Mouse (Mus musculus) hindbrain, embryonic 15.5 days (tissue): Measurements from ENCODE around the gene Eya3. TPM values are rescaled to one million over a fixed set of nuclear protein-coding genes. Genes with fewer than 3 reads are reported as not detected.
A peak's percentile ranks its signal among the peaks of the same experiment; 100 is the strongest.
"Not testable (repeated sequence)": the region's sequence is repeated elsewhere in the genome, so short reads cannot be mapped to it uniquely, and the experiment has no call there.

Source experiments
- ATAC-seq: fragments of 200-750 bp; cut with Nextera tagmentation; 2 replicates; pipeline ENCODE4 v1.8.0; 2017; ENCODE audit warnings: low read depth, moderate number of reproducible peaks, moderate TSS enrichment; ENCODE audit not compliant: low FRiP score
- H3K27ac ChIP-seq: fragments of 300-500 bp; sonication (generic); replicated peaks from 2 replicates; pipeline ENCODE4 v1.5.1; 2015; ENCODE audit warnings: mild to moderate bottlenecking, inconsistent platforms
- H3K27me3 ChIP-seq: fragments of 300-500 bp; sonication (generic); 2 replicates; pipeline ENCODE4 v1.6.1; 2015; ENCODE audit warnings: control low read depth, inconsistent platforms
- H3K36me3 ChIP-seq: fragments of 300-500 bp; sonication (generic); 2 replicates; pipeline ENCODE4 v1.6.1; 2015; ENCODE audit warnings: control low read depth, inconsistent platforms
- H3K4me1 ChIP-seq: fragments of 300-500 bp; sonication (generic); replicated peaks from 2 replicates; pipeline ENCODE4 v1.6.1; 2015; ENCODE audit warnings: control low read depth, inconsistent platforms
- H3K4me2 ChIP-seq: fragments of 300-500 bp; sonication (generic); 2 replicates; pipeline ENCODE4 v1.6.1; 2015; ENCODE audit warnings: moderate library complexity, mild to moderate bottlenecking, inconsistent platforms
- H3K4me3 ChIP-seq: fragments of 300-500 bp; sonication (generic); 2 replicates; pipeline ENCODE4 v1.5.1; 2015; ENCODE audit warnings: mild to moderate bottlenecking, inconsistent platforms
- H3K9ac ChIP-seq: fragments of 300-500 bp; sonication (generic); 2 replicates; pipeline ENCODE4 v1.6.1; 2015; ENCODE audit warnings: inconsistent platforms
- H3K9me3 ChIP-seq: fragments of 300-500 bp; sonication (generic); 2 replicates; pipeline ENCODE4 v1.6.1; 2016; ENCODE audit warnings: control low read depth, inconsistent platforms
- WGBS: fragments of 180-500 bp; shearing (Covaris S2); methylation state at CpG from one replicate; pipeline ENCODE4 v1.1.7; 2015; 5-methylcytosine and 5-hydroxymethylcytosine counted together
- polyA plus RNA-seq: library from polyadenylated mRNA; unstranded; fragments of >200 nt; fragmentation: Nextera tagmentation; extraction: Ambion mirVana; gene quantifications from 2 replicates; pipeline ENCODE4 v1.2.1, GENCODE M21; 2015

Eya3 gene
- 11.7 and 13.4 TPM in 2 replicates for polyA plus RNA-seq

DNA sequence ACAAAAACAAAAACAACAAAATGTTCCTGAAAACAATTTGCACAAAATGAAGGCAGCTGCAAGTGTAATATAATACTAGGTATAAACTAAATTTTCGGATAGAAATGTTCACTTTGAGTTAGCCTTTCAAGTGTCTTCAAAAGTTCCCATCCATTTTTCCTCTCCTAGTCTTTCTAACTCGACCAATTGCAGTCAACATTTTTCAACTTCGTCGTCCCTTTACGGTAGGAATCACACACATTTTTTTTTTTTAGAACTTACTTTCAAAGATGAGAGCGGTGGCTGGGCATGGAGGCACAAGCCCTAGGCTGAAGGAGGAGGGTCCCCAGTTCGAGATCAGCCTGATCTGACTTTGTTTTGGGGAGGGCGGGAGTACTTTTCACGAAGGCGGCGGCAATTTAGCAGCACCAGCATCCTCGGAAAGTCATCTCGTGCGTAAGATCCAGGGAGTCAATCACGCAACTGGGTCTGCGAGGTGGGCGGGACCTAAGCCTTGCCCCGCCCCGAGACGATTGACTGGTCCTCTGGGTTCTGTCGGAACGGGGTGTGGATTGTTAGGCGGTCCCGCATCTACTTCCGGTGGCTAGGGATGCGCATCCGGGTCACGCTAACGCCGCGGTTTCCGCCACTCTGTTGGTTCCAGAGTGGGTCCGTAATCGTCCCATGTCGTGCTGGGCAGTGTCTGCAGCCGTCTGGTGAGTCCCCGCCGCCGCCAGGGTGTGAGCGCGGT is at the start of gene Eya3:
Eya3 (plus strand) TSS at position 527 of the 730 bp plus-strand sequence.
- H3K9me3 ChIP-seq = no peaks in the 10 kb centered on the region
- peaks cover 12% of the 10 kb centered on the region for H3K4me1 ChIP-seq
- no peaks in the 10 kb centered on the region for H3K27me3 ChIP-seq
- peak within 1 kb of the TSS; percentile 63 for H3K4me3 ChIP-seq
- WGBS = under 1% methylated on average over 41 of the region's 41 CpGs
- H3K36me3 ChIP-seq = 0 out of 2 replicates have a peak, but pooled peaks cover 4% of the 10 kb centered on the region
- peak; percentile 99 for ATAC-seq
- H3K9ac ChIP-seq = peak within 1 kb of the TSS; percentile 75
- peak within 1 kb of the TSS; percentile 74 for H3K27ac ChIP-seq
- H3K4me2 ChIP-seq = peak within 1 kb of the TSS; percentile 94

DNA sequence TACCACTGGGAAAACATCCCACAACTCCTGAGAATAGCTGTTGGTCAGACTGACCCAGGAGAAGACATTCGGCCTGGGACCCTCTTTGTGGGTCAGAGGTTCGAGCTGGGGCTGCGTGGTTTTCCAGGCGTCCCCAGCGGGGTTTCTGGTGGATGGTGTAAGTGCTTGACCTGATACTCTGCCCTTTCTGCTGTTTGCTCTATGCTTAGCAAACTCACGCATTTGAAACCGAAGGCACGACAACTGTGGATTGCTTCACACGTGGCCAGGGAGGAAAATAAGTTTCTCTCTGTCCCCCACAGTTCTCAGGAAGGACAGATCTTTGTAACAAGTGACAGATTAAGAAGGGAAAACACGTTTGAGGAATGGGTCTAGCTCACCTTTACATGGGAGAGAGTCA is 48.1 kb upstream of the Eya3 start:
- Histone ChIP-seq H3K36me3 (no peaks in the 10 kb centered on the region), H3K27ac (no peak overlapping the region), H3K4me1 (no peaks in the 10 kb centered on the region), H3K4me3 (no peak overlapping the region), H3K9ac (no peak overlapping the region), H3K27me3 (no peaks in the 10 kb centered on the region), H3K9me3 (no peaks in the 10 kb centered on the region), H3K4me2 (no peak overlapping the region)
- ATAC-seq = no peak
- 86% methylated on average over 10 of the region's 10 CpGs for WGBS

- H3K9me3 ChIP-seq = no peaks in the 10 kb centered on the region
- no peaks in the 10 kb centered on the region for H3K4me1 ChIP-seq
- H3K27ac ChIP-seq = no peak overlapping the region
- ATAC-seq = no peak
- H3K4me3 ChIP-seq = no peak overlapping the region
- H3K9ac ChIP-seq = no peak overlapping the region
- H3K36me3 ChIP-seq = no peaks in the 10 kb centered on the region
- WGBS = 94% methylated on average over 9 of the region's 9 CpGs
- no peak overlapping the region for H3K4me2 ChIP-seq
- H3K27me3 ChIP-seq = no peaks in the 10 kb centered on the region
These were observed 45.8 kb upstream of the Eya3 start for GRCm38 (mm10) chr4:132592958-132593357.

DNA sequence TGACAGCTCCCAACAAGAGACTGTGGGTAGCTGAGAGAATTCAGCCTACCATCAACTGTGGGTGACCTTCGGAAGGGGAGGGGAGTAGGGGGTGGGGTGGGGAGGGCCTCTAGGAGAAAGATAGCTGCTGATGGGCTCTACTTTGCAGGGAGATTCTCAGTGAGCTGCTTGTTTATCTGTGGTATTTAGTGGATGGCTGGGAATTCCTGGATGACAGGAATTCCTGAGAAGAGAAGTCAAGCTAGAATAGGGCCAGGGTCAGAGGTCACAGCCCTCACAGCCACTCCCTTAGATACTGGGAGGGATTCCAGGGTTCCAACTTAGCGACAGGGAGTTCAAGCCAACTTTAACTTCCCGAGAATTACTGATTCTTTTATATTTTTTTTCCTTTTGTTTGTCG is 44.6 kb upstream of the Eya3 start:
- H3K4me2 ChIP-seq = no peak overlapping the region
- no peak for ATAC-seq
- no peaks in the 10 kb centered on the region for H3K36me3 ChIP-seq
- H3K4me3 ChIP-seq = no peak overlapping the region
- no peaks in the 10 kb centered on the region for H3K9me3 ChIP-seq
- no peaks in the 10 kb centered on the region for H3K27me3 ChIP-seq
- no peak overlapping the region for H3K9ac ChIP-seq
- no peak overlapping the region for H3K27ac ChIP-seq
- WGBS = 21% methylated on average over 4 of the region's 4 CpGs
- no peaks in the 10 kb centered on the region for H3K4me1 ChIP-seq

DNA sequence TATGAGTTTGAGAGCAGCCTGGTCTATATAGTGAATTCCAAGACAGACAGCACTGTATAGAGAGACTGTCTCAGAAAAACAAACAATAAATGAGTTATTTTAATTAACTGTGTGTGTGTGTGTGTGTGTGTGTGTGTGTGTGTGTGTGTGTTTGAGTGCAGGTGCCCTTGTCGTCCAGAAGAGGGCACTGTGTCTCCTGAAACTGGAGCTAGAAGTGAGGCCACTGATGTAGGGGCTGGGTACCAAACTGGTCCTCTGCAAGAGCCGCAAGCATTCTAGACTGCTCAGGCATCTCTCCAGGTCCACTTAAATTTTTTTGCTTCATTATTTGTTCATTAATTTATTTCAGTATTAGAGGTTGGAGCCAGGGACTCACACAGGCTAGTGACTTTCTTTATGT is 39.9 kb upstream of the Eya3 start:
- H3K27me3 ChIP-seq = no peaks in the 10 kb centered on the region
- ATAC-seq = no peak
- H3K27ac ChIP-seq = no peak overlapping the region
- no peak overlapping the region for H3K4me3 ChIP-seq
- H3K4me1 ChIP-seq = no peaks in the 10 kb centered on the region
- H3K36me3 ChIP-seq = no peaks in the 10 kb centered on the region
- H3K9me3 ChIP-seq = no peaks in the 10 kb centered on the region
- 89% methylated on average over 2 of the region's 2 CpGs for WGBS
- no peak overlapping the region for H3K4me2 ChIP-seq
- no peak overlapping the region for H3K9ac ChIP-seq

- Histone ChIP-seq H3K9me3 (no peaks in the 10 kb centered on the region), H3K36me3 (no peaks in the 10 kb centered on the region), H3K4me3 (no peak overlapping the region), H3K27ac (no peak overlapping the region), H3K27me3 (no peaks in the 10 kb centered on the region), H3K9ac (no peak overlapping the region), H3K4me2 (no peak overlapping the region), H3K4me1 (no peaks in the 10 kb centered on the region)
- 91% methylated on average over 3 of the region's 3 CpGs for WGBS
- no peak for ATAC-seq
These were observed 39.0 kb upstream of the Eya3 start for GRCm38 (mm10) chr4:132599764-132600163.

- H3K4me3 ChIP-seq = no peak overlapping the region
- no peaks in the 10 kb centered on the region for H3K27me3 ChIP-seq
- no peak overlapping the region for H3K27ac ChIP-seq
- no peak for ATAC-seq
- no peaks in the 10 kb centered on the region for H3K4me1 ChIP-seq
- no peaks in the 10 kb centered on the region for H3K36me3 ChIP-seq
- H3K4me2 ChIP-seq = no peak overlapping the region
- H3K9me3 ChIP-seq = no peaks in the 10 kb centered on the region
- no peak overlapping the region for H3K9ac ChIP-seq
- WGBS = 77% methylated on average over 6 of the region's 6 CpGs
These were observed 38.3 kb upstream of the Eya3 start for GRCm38 (mm10) chr4:132600465-132600864.

- 86% methylated on average over 5 of the region's 5 CpGs for WGBS
These were observed 37.5 kb upstream of the Eya3 start for GRCm38 (mm10) chr4:132601242-132601641.

DNA sequence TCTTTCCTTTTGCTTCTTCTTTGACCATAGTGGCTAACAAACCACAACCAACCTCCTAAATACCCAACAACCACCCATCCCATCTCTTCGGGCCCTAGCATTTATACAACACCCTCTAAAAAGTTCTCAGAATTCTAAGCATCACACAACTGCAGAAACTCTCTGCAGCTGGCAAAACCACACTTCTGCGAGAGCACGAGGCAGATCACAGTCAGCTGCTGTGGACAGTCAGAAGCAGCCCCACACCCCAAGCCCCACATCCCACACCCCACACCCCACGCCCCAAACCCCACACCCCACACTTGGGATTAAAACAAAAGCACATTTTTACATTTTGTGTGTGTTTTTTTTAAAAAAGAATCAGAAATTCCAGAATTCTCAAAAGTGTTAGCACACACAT is 35.3 kb upstream of the Eya3 start:
- ATAC-seq = no peak
- no peak overlapping the region for H3K4me3 ChIP-seq
- H3K4me2 ChIP-seq = no peak overlapping the region
- H3K36me3 ChIP-seq = no peaks in the 10 kb centered on the region
- no peaks in the 10 kb centered on the region for H3K4me1 ChIP-seq
- no peaks in the 10 kb centered on the region for H3K9me3 ChIP-seq
- no peaks in the 10 kb centered on the region for H3K27me3 ChIP-seq
- WGBS = 87% methylated on average over 4 of the region's 4 CpGs
- H3K27ac ChIP-seq = no peak overlapping the region
- no peak overlapping the region for H3K9ac ChIP-seq

More at GRCm38 (mm10) chr4:132601242-132601641, 37.5 kb upstream of the Eya3 start:
- H3K4me3 ChIP-seq, H3K9ac ChIP-seq, H3K9me3 ChIP-seq, H3K4me2 ChIP-seq, H3K27ac ChIP-seq, ATAC-seq, H3K36me3 ChIP-seq, H3K4me1 ChIP-seq, H3K27me3 ChIP-seq: not testable (repeated sequence)

- Histone ChIP-seq H3K9me3 (no peaks in the 10 kb centered on the region), H3K27ac (no peak overlapping the region), H3K9ac (no peak overlapping the region), H3K4me2 (no peak overlapping the region), H3K4me1 (no peaks in the 10 kb centered on the region), H3K36me3 (no peaks in the 10 kb centered on the region), H3K4me3 (no peak overlapping the region), H3K27me3 (no peaks in the 10 kb centered on the region)
- ATAC-seq = no peak
- WGBS = 75% methylated on average over 5 of the region's 5 CpGs
These were observed 33.0 kb upstream of the Eya3 start for GRCm38 (mm10) chr4:132605816-132606215.

DNA sequence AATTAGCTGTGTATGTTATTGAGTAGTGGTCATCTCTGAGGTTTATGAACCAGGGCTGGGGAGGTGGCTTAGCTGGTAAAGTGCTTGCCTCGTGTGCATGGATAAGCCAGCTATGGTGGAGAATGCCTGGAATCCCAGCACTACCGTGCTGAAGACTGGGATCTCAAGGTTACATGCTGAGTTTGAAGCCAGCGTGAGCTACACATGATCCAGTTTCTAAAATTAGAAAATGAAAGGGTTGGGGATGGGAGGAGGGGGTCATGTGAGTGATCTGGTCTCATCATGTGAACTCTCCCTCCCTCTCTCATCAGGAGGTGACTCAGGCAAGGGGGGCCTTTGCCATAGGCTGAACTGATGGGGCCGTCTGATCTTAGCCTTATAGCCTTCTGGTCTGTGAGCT is 30.6 kb upstream of the Eya3 start:
- no peak overlapping the region for H3K27ac ChIP-seq
- no peak overlapping the region for H3K4me2 ChIP-seq
- H3K4me3 ChIP-seq = no peak overlapping the region
- no peaks in the 10 kb centered on the region for H3K4me1 ChIP-seq
- 49% methylated on average over 4 of the region's 4 CpGs for WGBS
- no peak overlapping the region for H3K9ac ChIP-seq
- H3K9me3 ChIP-seq = no peaks in the 10 kb centered on the region
- H3K36me3 ChIP-seq = no peaks in the 10 kb centered on the region
- no peak for ATAC-seq
- no peaks in the 10 kb centered on the region for H3K27me3 ChIP-seq

DNA sequence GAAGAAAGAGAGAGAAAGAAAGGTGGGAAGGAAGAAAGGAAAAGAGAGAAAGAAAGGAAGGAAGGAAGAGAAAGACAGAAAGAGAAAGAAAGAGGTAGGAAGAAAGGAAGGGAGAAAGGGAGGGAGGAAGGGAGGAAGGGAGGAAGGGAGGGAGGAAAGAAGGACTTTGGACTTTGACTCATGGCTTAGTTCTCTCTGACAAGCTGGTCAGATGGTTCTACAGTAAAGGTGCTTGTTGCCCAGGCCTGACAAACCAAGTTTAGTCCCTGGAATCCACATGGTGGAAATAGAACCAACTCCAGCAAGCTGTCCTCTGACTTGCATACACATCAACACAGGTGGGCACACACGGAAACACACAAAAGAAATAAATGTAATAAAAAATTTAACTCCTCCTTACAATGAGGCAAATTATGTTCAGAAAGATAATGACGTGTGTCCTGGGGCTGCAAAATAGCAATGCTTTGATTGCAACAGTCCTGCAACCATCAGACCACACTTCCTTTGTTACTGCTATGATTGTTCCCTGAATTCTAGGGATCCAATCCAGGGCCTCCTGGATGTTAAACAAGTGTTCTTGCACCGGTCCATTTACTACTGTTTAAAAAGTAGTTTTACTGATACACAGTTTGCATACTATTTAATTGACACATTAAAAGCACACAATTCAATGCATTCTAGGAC is 28.3 kb upstream of the Eya3 start:
- WGBS = 85% methylated on average over 3 of the region's 3 CpGs

More for the DNA sequence above, 28.3 kb upstream of the Eya3 start:
- Histone ChIP-seq H3K36me3 (no peaks in the 10 kb centered on the region), H3K27ac (no peak overlapping the region), H3K4me2 (no peak overlapping the region), H3K27me3 (no peaks in the 10 kb centered on the region), H3K4me1 (no peaks in the 10 kb centered on the region), H3K4me3 (no peak overlapping the region), H3K9me3 (no peaks in the 10 kb centered on the region), H3K9ac (no peak overlapping the region)
- no peak for ATAC-seq
